Mouse (Mus musculus): Measurements from ENCODE around the gene Egfl8. TPM values are rescaled to one million over a fixed set of nuclear protein-coding genes. Genes with fewer than 3 reads are reported as not detected.

Gene Egfl8
- polyA plus RNA-seq, 1 experiment from 2014 or later: 0.66 TPM

DNA sequence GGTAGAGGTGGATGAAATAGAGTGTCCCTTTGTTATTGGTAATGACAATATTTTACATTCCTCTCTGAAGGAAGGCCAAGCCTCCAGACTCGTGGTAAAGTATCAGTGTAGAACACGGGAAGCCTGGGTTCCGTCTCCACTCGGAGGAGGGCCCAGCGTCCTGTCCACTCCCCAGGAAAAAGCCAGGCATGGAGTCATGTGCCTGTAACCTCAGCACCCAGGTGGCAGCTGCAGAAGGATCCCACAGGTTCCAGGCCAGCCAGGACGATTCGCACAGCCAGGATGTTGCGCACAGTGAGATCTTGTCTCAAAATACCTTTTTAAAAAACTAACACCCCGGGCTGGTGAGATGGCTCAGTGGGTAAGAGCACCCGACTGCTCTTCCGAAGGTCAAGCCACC lies 52.4 kb downstream of the Egfl8 start:
- H3K9ac ChIP-seq (replicated peaks): no peak overlapping the region
- no peaks in the 10 kb centered on the region for H3K36me3 ChIP-seq (replicated peaks; ENCODE audit: insufficient read depth, low read length)
- WGBS (ENCODE audit: insufficient replicate concordance): 75% methylated on average over 11 of the region's 11 CpGs
- no peak overlapping the region for H3K4me2 ChIP-seq (ENCODE audit: low read depth, low read length)
- DNase-seq (no peak), ATAC-seq (no peak)
- H3K4me3 ChIP-seq (ENCODE audit: low read depth, low read length): no peak overlapping the region
- no peaks in the 10 kb centered on the region for H3K4me1 ChIP-seq (ENCODE audit: insufficient read depth)
- no peaks in the 10 kb centered on the region for H3K9me3 ChIP-seq (ENCODE audit: low read length)
- H3K27me3 ChIP-seq (ENCODE audit: insufficient read depth, low read length): no peaks in the 10 kb centered on the region; the same call in 1 of the 2 replicates
- TF ChIP-seq EP300 (IDR thresholded peaks at IDR 0.05; ENCODE audit: low read depth): no peak
- no peak for TF ChIP-seq CTCF (IDR thresholded peaks at IDR 0.05; ENCODE audit: low read depth)
- no peak overlapping the region for H3K27ac ChIP-seq (ENCODE audit: low read depth)

Other genes with a start within 250 kb of the Egfl8 start
- not detected in 2 replicates for gene Btnl1, start 238.8 kb downstream of the Egfl8 start, polyA plus RNA-seq (2015; fragmentation: Nextera tagmentation; extraction: Ambion mirVana)
- 0.08 TPM in 1 of 2 replicates, not detected in the other for gene BC051142, start 217.2 kb downstream of the Egfl8 start, polyA plus RNA-seq (2015; fragmentation: Nextera tagmentation; extraction: Ambion mirVana)
- gene Btnl4, start 138.7 kb downstream of the Egfl8 start, polyA plus RNA-seq (2015; fragmentation: Nextera tagmentation; extraction: Ambion mirVana): not detected in 2 replicates
- gene Btnl6, start 98.6 kb downstream of the Egfl8 start, polyA plus RNA-seq (2015; fragmentation: Nextera tagmentation; extraction: Ambion mirVana): not detected in 2 replicates
- 1.1 and 1.6 TPM in 2 replicates for gene Notch4, start 51.7 kb downstream of the Egfl8 start, polyA plus RNA-seq (2015; fragmentation: Nextera tagmentation; extraction: Ambion mirVana)
- 19.6 and 24.7 TPM in 2 replicates for gene Gpsm3, start 26.2 kb downstream of the Egfl8 start, polyA plus RNA-seq (2015; fragmentation: Nextera tagmentation; extraction: Ambion mirVana)
- gene Pbx2, start 24.7 kb downstream of the Egfl8 start, polyA plus RNA-seq (2015; fragmentation: Nextera tagmentation; extraction: Ambion mirVana): 3.6 and 4.9 TPM in 2 replicates
- gene Ager, start 18.1 kb downstream of the Egfl8 start, polyA plus RNA-seq (2015; fragmentation: Nextera tagmentation; extraction: Ambion mirVana): 1.4 and 1.9 TPM in 2 replicates
- 78.4 and 80.0 TPM in 2 replicates for gene Rnf5, start 12.3 kb downstream of the Egfl8 start, polyA plus RNA-seq (2015; fragmentation: Nextera tagmentation; extraction: Ambion mirVana)
- gene Agpat1, start 11.7 kb downstream of the Egfl8 start, polyA plus RNA-seq (2015; fragmentation: Nextera tagmentation; extraction: Ambion mirVana): 9.9 and 11.1 TPM in 2 replicates
- 19.3 and 19.8 TPM in 2 replicates for gene Ppt2, start 12.5 kb upstream of the Egfl8 start, polyA plus RNA-seq (2015; fragmentation: Nextera tagmentation; extraction: Ambion mirVana)
- 0.05 TPM in 1 of 2 replicates, not detected in the other for gene Prrt1, start 13.6 kb upstream of the Egfl8 start, polyA plus RNA-seq (2015; fragmentation: Nextera tagmentation; extraction: Ambion mirVana)
- gene Fkbpl, start 28.8 kb upstream of the Egfl8 start, polyA plus RNA-seq (2015; fragmentation: Nextera tagmentation; extraction: Ambion mirVana): 5.6 and 5.8 TPM in 2 replicates
- gene Atf6b, start 31.2 kb upstream of the Egfl8 start, polyA plus RNA-seq (2015; fragmentation: Nextera tagmentation; extraction: Ambion mirVana): 12.9 and 13.0 TPM in 2 replicates
- gene Tnxb, start 54.6 kb upstream of the Egfl8 start, polyA plus RNA-seq (2015; fragmentation: Nextera tagmentation; extraction: Ambion mirVana): 0.36 TPM in 2 replicates
- gene C4b, start 127.9 kb upstream of the Egfl8 start, polyA plus RNA-seq (2015; fragmentation: Nextera tagmentation; extraction: Ambion mirVana): 151 and 198 TPM in 2 replicates
- not detected in 2 replicates for gene Cyp21a1, start 188.6 kb upstream of the Egfl8 start, polyA plus RNA-seq (2015; fragmentation: Nextera tagmentation; extraction: Ambion mirVana)
- gene Stk19, start 221.0 kb upstream of the Egfl8 start, polyA plus RNA-seq (2015; fragmentation: Nextera tagmentation; extraction: Ambion mirVana): 12.6 and 13.1 TPM in 2 replicates
- 17.6 and 19.2 TPM in 2 replicates for gene Dxo, start 221.0 kb upstream of the Egfl8 start, polyA plus RNA-seq (2015; fragmentation: Nextera tagmentation; extraction: Ambion mirVana)
- gene Skiv2l, start 234.2 kb upstream of the Egfl8 start, polyA plus RNA-seq (2015; fragmentation: Nextera tagmentation; extraction: Ambion mirVana): 14.1 and 15.4 TPM in 2 replicates
- gene Nelfe, start 234.4 kb upstream of the Egfl8 start, polyA plus RNA-seq (2015; fragmentation: Nextera tagmentation; extraction: Ambion mirVana): 26.1 and 26.5 TPM in 2 replicates
- gene Cfb, start 246.5 kb upstream of the Egfl8 start, polyA plus RNA-seq (2015; fragmentation: Nextera tagmentation; extraction: Ambion mirVana): 744 and 847 TPM in 2 replicates